Comparison of ENCODE assay signal across 9 mouse cellular contexts in genomic region chr8:65022485-65022884, GRCm38 (mm10). TPM values are rescaled to one million over a fixed set of nuclear protein-coding genes. Genes with fewer than 3 reads are reported as not detected.
A peak's percentile ranks its signal among the peaks of the same experiment; 100 is the strongest.
DNase-seq lines count a peak whose midpoint lies in the region; ATAC-seq lines count a peak whose summit lies in the region.
"Had no signal": no experiment of that assay in that cellular context is flagged by ENCODE, and none has a peak within 500 bp of the region (broad histone marks: within the 10 kb centered on the region; RNA-seq: fewer than 3 reads in every experiment).

No protein-coding gene starts in this region.

- no peak overlapping the region for H3K4me3 ChIP-seq in hindbrain, embryonic 11.5 days (ENCODE audit: low read depth, low read length)
- H3K4me3 ChIP-seq in hindbrain, embryonic 12.5 days = no peak overlapping the region
- no peak overlapping the region for H3K4me3 ChIP-seq in forebrain, embryonic 15.5 days
- no peak overlapping the region for H3K4me3 ChIP-seq in kidney, embryonic 16.5 days (ENCODE audit: low read length)
- no peak overlapping the region for H3K4me3 ChIP-seq in limb, embryonic 13.5 days
- H3K4me3 ChIP-seq: megakaryocyte, embryonic 14.5 days had no signal

- H3K4me1 ChIP-seq in hindbrain, embryonic 11.5 days (replicated peaks; ENCODE audit: control insufficient read depth, insufficient read depth, low read length) = no peaks in the 10 kb centered on the region
- H3K4me1 ChIP-seq in hindbrain, embryonic 12.5 days = no peaks in the 10 kb centered on the region
- no peaks in the 10 kb centered on the region for H3K4me1 ChIP-seq in forebrain, embryonic 15.5 days
- H3K4me1 ChIP-seq in kidney, embryonic 16.5 days (ENCODE audit: insufficient read depth, low read length) = no peaks in the 10 kb centered on the region
- H3K4me1 ChIP-seq in limb, embryonic 13.5 days = no peaks in the 10 kb centered on the region
- H3K4me1 ChIP-seq: megakaryocyte, embryonic 14.5 days had no signal

- no peak overlapping the region for H3K4me2 ChIP-seq in hindbrain, embryonic 11.5 days (replicated peaks; ENCODE audit: low read depth, low read length)
- no peak overlapping the region for H3K4me2 ChIP-seq in hindbrain, embryonic 12.5 days (replicated peaks)
- H3K4me2 ChIP-seq in forebrain, embryonic 15.5 days (replicated peaks) = no peak overlapping the region
- H3K4me2 ChIP-seq in kidney, embryonic 16.5 days (replicated peaks; ENCODE audit: low read depth, low read length) = no peak overlapping the region
- H3K4me2 ChIP-seq in limb, embryonic 13.5 days (replicated peaks) = no peak overlapping the region

- H3K9ac ChIP-seq in hindbrain, embryonic 11.5 days (ENCODE audit: low read depth, low read length) = no peak overlapping the region
- H3K9ac ChIP-seq in hindbrain, embryonic 12.5 days = no peak overlapping the region
- no peak overlapping the region for H3K9ac ChIP-seq in forebrain, embryonic 15.5 days (replicated peaks)
- H3K9ac ChIP-seq in kidney, embryonic 16.5 days (replicated peaks; ENCODE audit: low read length) = no peak overlapping the region
- no peak overlapping the region for H3K9ac ChIP-seq in limb, embryonic 13.5 days

- H3K9me3 ChIP-seq in hindbrain, embryonic 11.5 days (ENCODE audit: control insufficient read depth, low read length) = no peaks in the 10 kb centered on the region
- H3K9me3 ChIP-seq in hindbrain, embryonic 12.5 days (replicated peaks) = no peaks in the 10 kb centered on the region
- no peaks in the 10 kb centered on the region for H3K9me3 ChIP-seq in forebrain, embryonic 15.5 days
- no peaks in the 10 kb centered on the region for H3K9me3 ChIP-seq in kidney, embryonic 16.5 days (ENCODE audit: low read length)
- no peaks in the 10 kb centered on the region for H3K9me3 ChIP-seq in limb, embryonic 13.5 days

- no peaks in the 10 kb centered on the region for H3K27me3 ChIP-seq in hindbrain, embryonic 11.5 days (ENCODE audit: control insufficient read depth, insufficient read depth, low read length)
- H3K27me3 ChIP-seq in hindbrain, embryonic 12.5 days = no peaks in the 10 kb centered on the region
- H3K27me3 ChIP-seq in forebrain, embryonic 15.5 days = no peaks in the 10 kb centered on the region
- H3K27me3 ChIP-seq in kidney, embryonic 16.5 days (ENCODE audit: insufficient read depth, low read length) = no peaks in the 10 kb centered on the region
- no peaks in the 10 kb centered on the region for H3K27me3 ChIP-seq in limb, embryonic 13.5 days
- H3K27me3 ChIP-seq: megakaryocyte, embryonic 14.5 days had no signal

- ATAC-seq in hindbrain, embryonic 11.5 days (ENCODE audit: low FRiP score) = no peak
- ATAC-seq in hindbrain, embryonic 12.5 days (ENCODE audit: low FRiP score) = no peak
- peak; percentile 38; the same call in 1 of the 2 replicates for ATAC-seq in forebrain, embryonic 15.5 days (replicated peaks)
- 0 out of 2 replicates have a peak, but pooled peaks have one; percentile 46 for ATAC-seq in kidney, embryonic 16.5 days (ENCODE audit: low FRiP score, low TSS enrichment)
- ATAC-seq in limb, embryonic 13.5 days (ENCODE audit: low FRiP score, low read depth) = peak; percentile 51; the same call in 1 of the 2 replicates

- H3K27ac ChIP-seq in hindbrain, embryonic 11.5 days (ENCODE audit: low read depth, low read length) = no peak overlapping the region
- no peak overlapping the region for H3K27ac ChIP-seq in hindbrain, embryonic 12.5 days
- no peak overlapping the region for H3K27ac ChIP-seq in forebrain, embryonic 15.5 days (replicated peaks)
- H3K27ac ChIP-seq in kidney, embryonic 16.5 days (ENCODE audit: low read length) = no peak overlapping the region
- no peak overlapping the region for H3K27ac ChIP-seq in limb, embryonic 13.5 days

- WGBS in hindbrain, embryonic 11.5 days = 56% methylated on average over 8 of the region's 8 CpGs
- 48% methylated on average over 8 of the region's 8 CpGs for WGBS in hindbrain, embryonic 12.5 days
- 50% methylated on average over 8 of the region's 8 CpGs for WGBS in forebrain, embryonic 15.5 days
- 48% methylated on average over 8 of the region's 8 CpGs for WGBS in kidney, embryonic 16.5 days
- 51% methylated on average over 8 of the region's 8 CpGs for WGBS in limb, embryonic 13.5 days

- peak; percentile 58 for DNase-seq in hindbrain, embryonic 11.5 days (ENCODE audit: low spot score)
- peak; percentile 59 for DNase-seq in brain, adult 2 months (ENCODE audit: low read depth, low spot score)
- DNase-seq in ovary, postnatal 36 days (ENCODE audit: low spot score) = peak; percentile 62
- DNase-seq in urinary bladder, postnatal 14 days (ENCODE audit: low spot score) = peak; percentile 69

- H3K36me3 ChIP-seq in hindbrain, embryonic 11.5 days (ENCODE audit: control insufficient read depth, insufficient read depth, low read length) = no peaks in the 10 kb centered on the region
- H3K36me3 ChIP-seq in hindbrain, embryonic 12.5 days = no peaks in the 10 kb centered on the region
- H3K36me3 ChIP-seq in forebrain, embryonic 15.5 days = no peaks in the 10 kb centered on the region
- no peaks in the 10 kb centered on the region for H3K36me3 ChIP-seq in kidney, embryonic 16.5 days (ENCODE audit: insufficient read depth, low read length)
- H3K36me3 ChIP-seq in limb, embryonic 13.5 days = no peaks in the 10 kb centered on the region

RNA-seq across cellular contexts. Expression of gene Trim60, which starts 4.1 kb away (rescaled TPM):
- polyA plus RNA-seq in hindbrain, embryonic 11.5 days (2014; fragmentation: Nextera tagmentation; extraction: Ambion mirVana) = not detected in 2 replicates
- not detected in 2 replicates for polyA plus RNA-seq in hindbrain, embryonic 12.5 days (2016; fragmentation: Nextera tagmentation; extraction: Ambion mirVana)
- not detected in 2 replicates for polyA plus RNA-seq in forebrain, embryonic 15.5 days (2015; fragmentation: Nextera tagmentation; extraction: Ambion mirVana)
- 0.07 and 0.08 TPM in 2 replicates for polyA plus RNA-seq in kidney, embryonic 16.5 days (2015; fragmentation: Nextera tagmentation; extraction: Ambion mirVana)
- polyA plus RNA-seq in limb, embryonic 13.5 days (2015; fragmentation: Nextera tagmentation; extraction: Ambion mirVana) = 0.05 and 0.11 TPM in 2 replicates

RNA-seq across cellular contexts. Expression of gene Trim61, which starts 4.2 kb away (rescaled TPM):
- not detected in 2 replicates for polyA plus RNA-seq in hindbrain, embryonic 11.5 days (2014; fragmentation: Nextera tagmentation; extraction: Ambion mirVana)
- not detected in 2 replicates for polyA plus RNA-seq in hindbrain, embryonic 12.5 days (2016; fragmentation: Nextera tagmentation; extraction: Ambion mirVana)
- polyA plus RNA-seq in forebrain, embryonic 15.5 days (2015; fragmentation: Nextera tagmentation; extraction: Ambion mirVana) = not detected in 2 replicates
- polyA plus RNA-seq in kidney, embryonic 16.5 days (2015; fragmentation: Nextera tagmentation; extraction: Ambion mirVana) = 0.15 and 0.57 TPM in 2 replicates
- 0.18 and 0.25 TPM in 2 replicates for polyA plus RNA-seq in limb, embryonic 13.5 days (2015; fragmentation: Nextera tagmentation; extraction: Ambion mirVana)

RNA-seq across cellular contexts. Expression of gene Apela, which starts 14.7 kb away (rescaled TPM):
- 2.2 and 3.5 TPM in 2 replicates for polyA plus RNA-seq in hindbrain, embryonic 11.5 days (2014; fragmentation: Nextera tagmentation; extraction: Ambion mirVana)
- 2.1 and 2.4 TPM in 2 replicates for polyA plus RNA-seq in hindbrain, embryonic 12.5 days (2016; fragmentation: Nextera tagmentation; extraction: Ambion mirVana)
- polyA plus RNA-seq in forebrain, embryonic 15.5 days (2015; fragmentation: Nextera tagmentation; extraction: Ambion mirVana) = 0.49 and 1.3 TPM in 2 replicates
- polyA plus RNA-seq in kidney, embryonic 16.5 days (2015; fragmentation: Nextera tagmentation; extraction: Ambion mirVana) = 13.8 and 18.9 TPM in 2 replicates
- polyA plus RNA-seq in limb, embryonic 13.5 days (2015; fragmentation: Nextera tagmentation; extraction: Ambion mirVana) = 12.4 and 14.1 TPM in 2 replicates

RNA-seq across cellular contexts. Expression of gene Trim75, which starts 34.9 kb away (rescaled TPM):
- not detected in 2 replicates for polyA plus RNA-seq in hindbrain, embryonic 11.5 days (2014; fragmentation: Nextera tagmentation; extraction: Ambion mirVana)
- polyA plus RNA-seq in hindbrain, embryonic 12.5 days (2016; fragmentation: Nextera tagmentation; extraction: Ambion mirVana) = not detected in 2 replicates
- polyA plus RNA-seq in forebrain, embryonic 15.5 days (2015; fragmentation: Nextera tagmentation; extraction: Ambion mirVana) = 0.08 TPM in 1 of 2 replicates, not detected in the other
- polyA plus RNA-seq in kidney, embryonic 16.5 days (2015; fragmentation: Nextera tagmentation; extraction: Ambion mirVana) = 0.09 TPM in 1 of 2 replicates, not detected in the other
- not detected in 2 replicates for polyA plus RNA-seq in limb, embryonic 13.5 days (2015; fragmentation: Nextera tagmentation; extraction: Ambion mirVana)

RNA-seq across cellular contexts. Expression of gene Gm10663, which starts 52.3 kb away (rescaled TPM):
- not detected in 2 replicates for polyA plus RNA-seq in hindbrain, embryonic 11.5 days (2014; fragmentation: Nextera tagmentation; extraction: Ambion mirVana)
- not detected in 2 replicates for polyA plus RNA-seq in hindbrain, embryonic 12.5 days (2016; fragmentation: Nextera tagmentation; extraction: Ambion mirVana)
- not detected in 2 replicates for polyA plus RNA-seq in forebrain, embryonic 15.5 days (2015; fragmentation: Nextera tagmentation; extraction: Ambion mirVana)
- not detected in 2 replicates for polyA plus RNA-seq in kidney, embryonic 16.5 days (2015; fragmentation: Nextera tagmentation; extraction: Ambion mirVana)
- not detected in 2 replicates for polyA plus RNA-seq in limb, embryonic 13.5 days (2015; fragmentation: Nextera tagmentation; extraction: Ambion mirVana)

Comparison
In these comparisons a context has a peak if more than half of its experiments do, and no peak if none do; other contexts are left out.
1. ATAC-seq: peak in forebrain, embryonic 15.5 days (single experiment), kidney, embryonic 16.5 days (single experiment) and limb, embryonic 13.5 days (single experiment); none in hindbrain, embryonic 11.5 days (single experiment) and hindbrain, embryonic 12.5 days (single experiment).
2. Peak in every context shown above with its lines, with median percentiles within 50 percentile points of each other: DNase-seq.